Mouse (Mus musculus) E14TG2a.4 (cell line): ENCODE results near the gene Ercc1.
A peak's percentile ranks its signal among the peaks of the same experiment; 100 is the strongest.

Source experiments
- CTCF ChIP-seq: conservative IDR thresholded peaks from 2 replicates; pipeline ENCODE4 v1.5.1; 2014; ENCODE audit warnings: low read length
- NANOG ChIP-seq: IDR thresholded peaks from 2 replicates; pipeline ENCODE4 v1.6.1; 2014; ENCODE audit warnings: borderline replicate concordance, low read length, mixed read lengths

DNA sequence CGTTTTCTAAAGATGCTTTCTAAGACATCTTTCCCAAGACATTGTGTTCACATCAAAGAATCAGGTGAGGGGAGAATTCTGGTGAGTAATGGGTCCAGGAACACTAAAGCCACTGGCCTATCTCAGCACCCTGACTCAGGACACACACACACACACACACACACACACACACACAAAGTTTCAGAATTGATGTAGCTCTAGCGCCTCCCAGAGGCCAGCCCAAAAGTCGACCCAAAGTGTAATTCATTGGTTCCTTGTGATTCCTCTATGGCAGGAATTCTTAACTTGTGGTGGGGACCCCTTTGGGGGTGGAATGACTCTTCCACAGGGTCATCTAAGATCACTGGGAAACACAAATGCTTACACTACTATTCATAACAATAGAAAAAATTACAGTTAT lies 45.4 kb upstream of the Ercc1 start:
- TF ChIP-seq CTCF (peak; percentile 36), NANOG (no peak)
